Mouse (Mus musculus) neural tube, embryonic 15.5 days (tissue): ENCODE results near the gene Tmem143. TPM values are rescaled to one million over a fixed set of nuclear protein-coding genes. Genes with fewer than 3 reads are reported as not detected.
"Not testable (repeated sequence)": the region's sequence is repeated elsewhere in the genome, so short reads cannot be mapped to it uniquely, and the experiment has no call there.

Source experiments
- ATAC-seq: fragments of 200-750 bp; cut with Nextera tagmentation; 2 replicates; pipeline ENCODE4 v1.8.0; 2017; ENCODE audit warnings: mild to moderate bottlenecking, moderate TSS enrichment, moderate library complexity; ENCODE audit not compliant: low FRiP score
- H3K27ac ChIP-seq: fragments of 300-500 bp; sonication (generic); replicated peaks from 2 replicates; pipeline ENCODE4 v1.5.1; 2015; ENCODE audit warnings: mild to moderate bottlenecking, inconsistent platforms
- H3K27me3 ChIP-seq: fragments of 300-500 bp; sonication (generic); replicated peaks from 2 replicates; pipeline ENCODE4 v1.6.1; 2015; ENCODE audit warnings: inconsistent platforms
- H3K36me3 ChIP-seq: fragments of 300-500 bp; sonication (generic); 2 replicates; pipeline ENCODE4 v1.6.1; 2015; ENCODE audit warnings: inconsistent platforms
- H3K4me1 ChIP-seq: fragments of 300-500 bp; sonication (generic); 2 replicates; pipeline ENCODE4 v1.6.1; 2015; ENCODE audit warnings: inconsistent platforms
- H3K4me2 ChIP-seq: fragments of 300-500 bp; sonication (generic); 2 replicates; pipeline ENCODE4 v1.6.1; 2015; ENCODE audit warnings: inconsistent platforms, mild to moderate bottlenecking, moderate library complexity
- H3K4me3 ChIP-seq: fragments of 300-500 bp; sonication (generic); replicated peaks from 2 replicates; pipeline ENCODE4 v1.5.1; 2015; ENCODE audit warnings: mild to moderate bottlenecking, inconsistent platforms
- H3K9ac ChIP-seq: fragments of 300-500 bp; sonication (generic); replicated peaks from 2 replicates; pipeline ENCODE4 v1.6.1; 2015; ENCODE audit warnings: mild to moderate bottlenecking, inconsistent platforms
- H3K9me3 ChIP-seq: fragments of 300-500 bp; sonication (generic); replicated peaks from 2 replicates; pipeline ENCODE4 v1.6.1; 2016; ENCODE audit warnings: inconsistent platforms
- WGBS: fragments of 180-500 bp; shearing (Covaris S2); methylation state at CpG from one replicate; pipeline ENCODE4 v1.1.7; 2015; ENCODE audit warnings: mixed read lengths; 5-methylcytosine and 5-hydroxymethylcytosine counted together
- polyA plus RNA-seq: library from polyadenylated mRNA; unstranded; fragments of >200 nt; fragmentation: Nextera tagmentation; extraction: Ambion mirVana; gene quantifications from 2 replicates; pipeline ENCODE4 v1.2.1, GENCODE M21; 2015

Gene Tmem143
- polyA plus RNA-seq, 1 experiment from 2014 or later: 7.5 TPM

DNA sequence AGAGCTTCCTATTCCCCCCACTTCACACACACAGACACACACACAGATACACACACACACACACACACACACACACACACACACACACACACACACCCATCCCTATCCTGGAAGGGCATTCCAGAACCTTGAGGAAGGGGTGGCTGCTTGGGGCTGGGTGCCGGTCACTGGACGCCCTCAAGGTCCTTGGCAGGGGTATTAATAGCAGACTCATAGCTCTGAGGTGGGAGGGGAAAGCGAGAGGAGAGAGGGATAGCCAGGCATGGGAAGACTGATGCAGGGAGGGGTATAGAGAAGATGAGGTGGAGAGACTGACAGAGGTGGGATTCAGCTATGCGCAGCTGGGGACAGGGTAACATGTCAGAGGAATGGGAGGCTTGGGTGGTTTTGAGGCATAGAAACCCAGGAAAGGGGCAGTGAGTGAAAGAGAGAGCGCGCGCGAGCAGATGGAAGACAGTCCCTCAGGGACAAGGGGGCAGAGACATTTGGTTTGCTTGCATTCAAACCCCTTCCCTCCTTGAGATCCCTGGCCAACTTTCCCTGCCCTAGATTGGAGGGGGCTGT is 27.6 kb upstream of the Tmem143 start:
- H3K27me3 ChIP-seq: no peaks in the 10 kb centered on the region; the same call in 1 of the 2 replicates
- no peaks in the 10 kb centered on the region; the same call in 1 of the 2 replicates for H3K36me3 ChIP-seq
- H3K4me2 ChIP-seq: peak overlapping the region; percentile 72
- H3K9ac ChIP-seq: peak overlapping the region; percentile 71
- WGBS: 10% methylated on average over 8 of the region's 8 CpGs
- no peak for ATAC-seq
- peaks cover 61% of the 10 kb centered on the region for H3K4me1 ChIP-seq
- H3K4me3 ChIP-seq: peak overlapping the region; percentile 63
- H3K27ac ChIP-seq: peak overlapping the region; percentile 75; the same call in 1 of the 2 replicates
- no peaks in the 10 kb centered on the region for H3K9me3 ChIP-seq

DNA sequence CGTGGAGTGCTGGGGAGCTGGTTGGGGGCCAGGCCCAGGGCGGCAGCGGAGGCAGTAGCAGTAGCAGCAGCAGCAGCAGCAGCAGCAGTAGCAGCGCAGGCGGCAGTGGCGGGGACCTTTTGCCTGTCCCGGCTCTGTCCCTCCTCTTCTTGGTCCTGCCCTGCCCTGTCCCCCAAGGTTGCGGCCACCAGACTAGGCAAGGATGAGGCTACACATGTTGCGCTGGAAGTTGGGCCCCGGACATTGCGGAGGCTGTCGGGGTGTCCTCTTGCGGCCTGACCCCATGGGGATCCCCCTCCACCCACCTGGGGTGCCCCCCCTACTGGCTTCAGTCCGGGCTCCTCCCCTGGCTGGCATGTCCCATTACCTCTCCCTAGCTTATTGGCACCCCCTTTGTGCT is 27.0 kb upstream of the Tmem143 start:
- Histone ChIP-seq H3K27me3 (no peaks in the 10 kb centered on the region; the same call in 1 of the 2 replicates), H3K4me3 (peak overlapping the region; percentile 63), H3K9ac (peak overlapping the region; percentile 71), H3K36me3 (peaks cover 4% of the 10 kb centered on the region), H3K27ac (peak overlapping the region; percentile 75), H3K9me3 (no peaks in the 10 kb centered on the region), H3K4me1 (peaks cover 67% of the 10 kb centered on the region), H3K4me2 (peak overlapping the region; percentile 72)
- WGBS: under 1% methylated on average over 14 of the region's 14 CpGs
- 0 out of 2 replicates have a peak, but pooled peaks have one; percentile 2 for ATAC-seq

GRCm38 (mm10) chr7:45870282-45871058 is 26.3 kb upstream of the Tmem143 start:
- H3K4me1 ChIP-seq: peaks cover 72% of the 10 kb centered on the region
- H3K27ac ChIP-seq: peak overlapping the region; percentile 75
- WGBS: 2% methylated on average over 30 of the region's 30 CpGs
- H3K9ac ChIP-seq: peak overlapping the region; percentile 71
- ATAC-seq: peak; percentile 7; the same call in 1 of the 2 replicates
- no peaks in the 10 kb centered on the region for H3K9me3 ChIP-seq
- H3K4me2 ChIP-seq: peak overlapping the region; percentile 72
- H3K4me3 ChIP-seq: peak overlapping the region; percentile 63
- no peaks in the 10 kb centered on the region; the same call in 1 of the 2 replicates for H3K27me3 ChIP-seq
- peaks cover 5% of the 10 kb centered on the region for H3K36me3 ChIP-seq

GRCm38 (mm10) chr7:45872624-45873023 is 24.1 kb upstream of the Tmem143 start, which contains the start of gene Kdelr1:
TSS of gene Kdelr1 (plus strand) at chr7:45872772.
- peak within 1 kb of the TSS; percentile 80 for H3K4me2 ChIP-seq
- H3K4me3 ChIP-seq: peak within 1 kb of the TSS; percentile 83
- no peaks in the 10 kb centered on the region for H3K9me3 ChIP-seq
- H3K27ac ChIP-seq: peak within 1 kb of the TSS; percentile 87
- H3K9ac ChIP-seq: peak within 1 kb of the TSS; percentile 93
- peak; percentile 75 for ATAC-seq
- WGBS: under 1% methylated on average over 18 of the region's 18 CpGs
- no peaks in the 10 kb centered on the region; the same call in 1 of the 2 replicates for H3K27me3 ChIP-seq
- peaks cover 58% of the 10 kb centered on the region for H3K4me1 ChIP-seq
- H3K36me3 ChIP-seq: peaks cover 26% of the 10 kb centered on the region

DNA sequence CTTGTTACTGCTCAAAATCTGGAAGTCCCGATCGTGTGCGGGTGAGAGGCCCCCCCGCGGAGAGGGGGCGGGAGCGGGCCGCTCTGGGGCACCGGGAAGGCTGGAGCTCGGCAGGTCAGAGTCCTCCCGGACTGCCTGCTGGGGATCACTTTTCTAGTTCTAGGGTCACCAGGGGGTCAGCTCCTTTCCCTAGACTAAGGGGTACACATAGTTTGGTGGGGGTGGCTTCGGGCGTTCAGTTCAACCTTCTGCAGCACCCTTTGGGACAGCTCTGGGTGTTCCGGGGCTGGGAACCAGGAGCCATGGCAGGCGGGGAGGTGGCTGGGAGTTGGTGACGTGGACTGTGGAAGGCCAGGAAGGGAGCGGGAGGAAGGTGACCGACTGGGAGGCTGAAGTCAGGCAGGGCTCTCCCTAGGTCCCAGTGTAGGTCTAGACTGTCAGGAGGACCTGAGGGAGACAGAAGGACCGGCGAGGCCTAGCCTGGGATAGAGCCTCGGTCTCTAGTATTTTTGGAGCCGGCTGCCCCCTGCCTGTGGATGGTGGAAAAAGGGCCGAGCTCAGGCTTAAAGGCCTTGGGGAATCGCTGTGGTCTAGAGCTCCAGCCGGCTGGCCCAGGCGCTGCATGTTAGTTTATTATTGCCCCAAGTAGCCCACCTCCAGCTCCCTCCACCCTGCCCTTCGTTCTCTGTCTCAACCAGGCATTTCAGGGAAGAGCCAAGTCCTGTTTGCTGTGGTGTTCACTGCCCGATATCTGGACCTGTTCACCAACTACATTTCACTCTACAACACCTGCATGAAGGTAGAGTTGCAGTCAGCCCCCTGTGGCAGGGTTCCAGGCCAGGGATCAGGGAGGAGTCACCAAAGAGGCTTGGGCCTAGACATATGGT is 23.4 kb upstream of the Tmem143 start:
- H3K36me3 ChIP-seq: peaks cover 30% of the 10 kb centered on the region
- no peaks in the 10 kb centered on the region; the same call in 1 of the 2 replicates for H3K27me3 ChIP-seq
- H3K9ac ChIP-seq: peak overlapping the region; percentile 93
- H3K27ac ChIP-seq: peak overlapping the region; percentile 87
- no peaks in the 10 kb centered on the region for H3K9me3 ChIP-seq
- ATAC-seq: peak; percentile 39; the same call in 1 of the 2 replicates
- WGBS: 3% methylated on average over 28 of the region's 28 CpGs
- peak overlapping the region; percentile 80 for H3K4me2 ChIP-seq
- peak overlapping the region; percentile 83 for H3K4me3 ChIP-seq
- peaks cover 51% of the 10 kb centered on the region for H3K4me1 ChIP-seq

DNA sequence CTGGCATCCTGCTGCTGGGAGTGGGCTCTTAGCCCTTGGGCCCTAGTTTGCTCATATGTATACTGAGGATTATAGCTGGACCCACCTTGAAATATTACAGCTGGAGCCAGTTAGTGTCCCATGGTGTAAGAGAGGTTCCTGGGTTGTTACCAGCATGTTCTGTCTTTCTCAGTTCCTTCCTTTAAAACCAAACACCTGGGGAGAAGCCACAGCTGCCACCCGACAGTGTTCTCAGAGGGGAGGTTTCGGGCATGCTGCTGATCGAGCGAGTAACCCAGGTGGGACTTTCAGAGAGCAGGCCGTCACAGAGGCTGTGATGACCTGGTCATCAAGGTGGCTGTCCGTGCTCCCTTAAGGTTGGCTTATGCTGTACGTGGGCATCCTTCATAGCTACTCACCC is 19.8 kb upstream of the Tmem143 start:
- Histone ChIP-seq H3K9me3 (no peaks in the 10 kb centered on the region), H3K9ac (no peak overlapping the region), H3K4me1 (peaks cover 19% of the 10 kb centered on the region), H3K36me3 (peaks cover 66% of the 10 kb centered on the region), H3K27ac (no peak overlapping the region), H3K4me2 (no peak overlapping the region), H3K4me3 (no peak overlapping the region), H3K27me3 (no peaks in the 10 kb centered on the region)
- 97% methylated on average over 7 of the region's 7 CpGs for WGBS
- ATAC-seq: no peak

DNA sequence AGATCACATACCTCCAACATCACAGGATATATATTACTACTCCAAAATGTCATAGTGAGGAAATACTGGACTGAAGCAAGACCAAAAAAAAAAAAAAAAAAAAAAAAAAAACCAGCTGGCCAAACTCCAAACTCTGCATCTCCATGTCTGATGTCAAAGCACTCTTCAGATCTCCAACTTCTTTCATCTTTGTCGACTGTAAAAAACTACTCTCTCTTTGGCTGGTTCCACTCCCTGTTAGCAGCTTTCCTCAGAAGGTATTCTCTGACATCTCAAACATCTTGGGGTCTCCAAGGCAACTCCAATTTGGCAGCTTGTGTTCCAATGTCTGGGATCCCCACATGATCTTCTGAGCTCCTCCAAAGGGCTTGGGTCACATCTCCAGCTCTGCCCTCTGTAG is 18.5 kb upstream of the Tmem143 start, which contains the start of gene Grin2d:
Grin2d (minus strand) TSS at position 101 of the 400 bp plus-strand sequence.
- WGBS: 100% methylated on average over 1 of the region's 1 CpGs
- peaks cover 79% of the 10 kb centered on the region for H3K36me3 ChIP-seq
- not testable (repeated sequence) for H3K4me2 ChIP-seq, H3K27me3 ChIP-seq, H3K27ac ChIP-seq, H3K4me3 ChIP-seq, H3K9ac ChIP-seq, ATAC-seq, H3K9me3 ChIP-seq
- peaks cover 19% of the 10 kb centered on the region for H3K4me1 ChIP-seq

DNA sequence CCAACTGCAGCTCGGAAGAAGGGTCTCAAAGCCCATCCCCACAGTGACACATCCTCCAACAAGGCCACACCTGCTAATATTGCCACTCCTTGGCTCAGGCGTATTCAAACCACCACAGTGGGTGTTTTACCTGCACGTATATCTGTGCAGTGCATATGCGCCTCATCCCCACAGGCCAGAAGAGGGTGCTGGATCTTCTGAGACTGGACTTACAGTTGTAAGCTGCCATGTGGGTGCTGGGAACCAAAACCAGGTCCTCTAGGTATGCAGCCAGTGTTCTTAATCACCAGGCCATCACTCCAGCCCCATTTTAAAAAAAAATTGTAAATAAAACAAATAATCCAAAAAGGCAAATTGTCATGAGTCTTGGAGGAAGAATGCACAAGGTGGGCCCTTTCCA is 16.2 kb upstream of the Tmem143 start:
- 97% methylated on average over 4 of the region's 4 CpGs for WGBS
- Histone ChIP-seq H3K4me3 (no peak overlapping the region), H3K9ac (no peak overlapping the region), H3K4me1 (no peaks in the 10 kb centered on the region), H3K4me2 (no peak overlapping the region), H3K27ac (no peak overlapping the region), H3K27me3 (no peaks in the 10 kb centered on the region), H3K9me3 (no peaks in the 10 kb centered on the region), H3K36me3 (peaks cover 94% of the 10 kb centered on the region)
- ATAC-seq: no peak

DNA sequence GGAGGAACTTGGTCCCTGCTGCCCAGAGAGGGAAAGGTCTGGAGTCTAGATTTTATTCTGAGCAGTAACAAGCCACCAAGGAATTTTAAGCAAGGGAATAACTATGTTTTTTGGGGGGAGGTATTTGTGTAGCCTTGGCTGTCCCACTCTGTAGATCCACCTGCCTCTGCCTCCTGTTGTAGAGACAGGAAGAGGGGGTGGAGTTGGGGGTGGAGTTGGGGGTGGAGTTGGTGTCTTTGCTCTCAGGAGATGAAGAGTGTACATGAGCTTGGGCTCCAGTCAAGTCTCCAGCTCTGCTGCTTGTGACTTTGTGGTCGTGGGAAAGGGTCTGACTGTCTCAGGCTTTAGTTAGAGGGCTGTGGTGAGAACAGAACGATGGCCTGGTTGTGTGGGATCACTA is 15.7 kb upstream of the Tmem143 start:
- WGBS: 96% methylated on average over 2 of the region's 2 CpGs
- Histone ChIP-seq H3K27me3 (no peaks in the 10 kb centered on the region), H3K4me2 (no peak overlapping the region), H3K4me3 (no peak overlapping the region), H3K9me3 (no peaks in the 10 kb centered on the region), H3K27ac (no peak overlapping the region), H3K36me3 (peaks cover 92% of the 10 kb centered on the region), H3K9ac (no peak overlapping the region), H3K4me1 (no peaks in the 10 kb centered on the region)
- no peak for ATAC-seq

DNA sequence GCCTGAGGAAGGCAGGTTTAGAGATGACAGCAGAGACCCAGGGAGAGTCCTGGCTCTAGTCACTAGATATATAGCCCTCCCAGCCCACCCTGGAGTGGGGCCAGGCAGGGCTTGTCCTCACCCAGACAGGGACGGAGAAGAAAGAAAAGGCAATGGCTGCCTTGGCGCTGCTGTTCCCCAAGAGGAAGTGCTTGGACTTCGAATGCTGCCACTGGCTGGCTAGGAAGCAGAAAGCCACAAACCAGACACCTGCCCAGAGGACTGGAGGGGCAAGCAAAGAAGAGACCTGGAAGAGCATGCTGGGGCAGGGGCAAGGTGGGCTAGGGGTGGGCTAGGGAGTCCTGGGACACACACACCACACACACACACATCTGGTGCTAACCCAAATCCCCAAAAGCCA is 9.5 kb upstream of the Tmem143 start:
- H3K27me3 ChIP-seq: no peaks in the 10 kb centered on the region
- no peaks in the 10 kb centered on the region for H3K9me3 ChIP-seq
- H3K4me2 ChIP-seq: no peak overlapping the region
- no peak overlapping the region for H3K9ac ChIP-seq
- H3K36me3 ChIP-seq: peaks cover 33% of the 10 kb centered on the region
- WGBS: 37% methylated on average over 3 of the region's 3 CpGs
- no peak for ATAC-seq
- H3K4me3 ChIP-seq: no peak overlapping the region
- H3K4me1 ChIP-seq: no peaks in the 10 kb centered on the region
- no peak overlapping the region for H3K27ac ChIP-seq

- no peak for ATAC-seq
- Histone ChIP-seq H3K9me3 (no peaks in the 10 kb centered on the region), H3K4me3 (no peak overlapping the region), H3K27me3 (no peaks in the 10 kb centered on the region), H3K4me2 (no peak overlapping the region), H3K36me3 (no peaks in the 10 kb centered on the region), H3K4me1 (peaks cover 8% of the 10 kb centered on the region), H3K9ac (no peak overlapping the region), H3K27ac (no peak overlapping the region)
- WGBS: 83% methylated on average over 2 of the region's 2 CpGs
Observed at GRCm38 (mm10) chr7:45892651-45893050, 4.1 kb upstream of the Tmem143 start.
